Mouse (Mus musculus) small intestine, adult 2 months (tissue): Measurements from ENCODE around the gene Clta.

Source experiments
- CTCF ChIP-seq: fragments of 200-500 bp; IDR thresholded peaks from 2 replicates; pipeline ENCODE4 v1.5.1; 2012; ENCODE audit warnings: low read depth, mild to moderate bottlenecking, control low read depth, inconsistent platforms, low read length, moderate library complexity, mixed read lengths; ENCODE audit not compliant: insufficient replicate concordance, insufficient read length; ENCODE audit errors: extremely low read depth
- POLR2A ChIP-seq: fragments of 200-500 bp; IDR thresholded peaks from 2 replicates; pipeline ENCODE4 v1.6.1; 2012; ENCODE audit warnings: low read depth, mild to moderate bottlenecking, control low read depth, inconsistent platforms, low read length, moderate library complexity

- TF ChIP-seq POLR2A (no peak), CTCF (no peak)
Observed at GRCm38 (mm10) chr4:44046066-44046465, 41.8 kb downstream of the Clta start.
